Mouse (Mus musculus) kidney, adult 2 months (tissue): ENCODE measurements at regions not wholly inside any gene's neighbourhood (a gene's known extent, or its start where the extent isn't known, plus 50 kb on each side); places are given as distances from the start of the nearest gene placed in this dataset.

ENCODE experiments used
- DNase-seq: peaks from one replicate; pipeline ENCODE4 v3.0.0; 2021
- H3K27ac ChIP-seq: fragments of 200-500 bp; 2 replicates; pipeline ENCODE4 v1.5.1; 2012; ENCODE audit warnings: low read depth, low read length, control low read depth, inconsistent platforms; ENCODE audit not compliant: insufficient read depth
- H3K27me3 ChIP-seq: fragments of 200-500 bp; replicated peaks from 2 replicates; pipeline ENCODE4 v1.6.1; 2012; ENCODE audit warnings: mild to moderate bottlenecking, moderate library complexity, low read length, inconsistent platforms; ENCODE audit not compliant: control insufficient read depth, insufficient read depth
- H3K36me3 ChIP-seq: fragments of 200-500 bp; 2 replicates; pipeline ENCODE4 v1.6.1; 2012; ENCODE audit warnings: mild to moderate bottlenecking, moderate library complexity, low read length, inconsistent platforms; ENCODE audit not compliant: control insufficient read depth, insufficient read depth
- H3K4me1 ChIP-seq: fragments of 200-500 bp; 2 replicates; pipeline ENCODE4 v1.6.1; 2011; ENCODE audit warnings: low read length; ENCODE audit not compliant: control insufficient read depth, insufficient read depth
- H3K4me3 ChIP-seq: fragments of 200-500 bp; 2 replicates; pipeline ENCODE4 v1.5.1; 2011; ENCODE audit warnings: mild to moderate bottlenecking, low read depth, low read length, control low read depth; ENCODE audit not compliant: insufficient read depth
- CTCF ChIP-seq: fragments of 200-500 bp; conservative IDR thresholded peaks from 2 replicates; pipeline ENCODE4 v1.5.1; 2011; ENCODE audit warnings: low read depth, mild to moderate bottlenecking, control low read depth, low read length, moderate library complexity, mixed read lengths; ENCODE audit not compliant: insufficient read depth, insufficient read length
- POLR2A ChIP-seq: fragments of 200-500 bp; IDR thresholded peaks from one replicate; pipeline ENCODE4 v1.6.1; 2011; ENCODE audit warnings: low read depth, low read length, control low read depth
- WGBS: fragments of 180-500 bp; shearing (Covaris S2); methylation state at CpG from one replicate; pipeline ENCODE4 v1.1.7; 2018; 5-methylcytosine and 5-hydroxymethylcytosine counted together

DNA sequence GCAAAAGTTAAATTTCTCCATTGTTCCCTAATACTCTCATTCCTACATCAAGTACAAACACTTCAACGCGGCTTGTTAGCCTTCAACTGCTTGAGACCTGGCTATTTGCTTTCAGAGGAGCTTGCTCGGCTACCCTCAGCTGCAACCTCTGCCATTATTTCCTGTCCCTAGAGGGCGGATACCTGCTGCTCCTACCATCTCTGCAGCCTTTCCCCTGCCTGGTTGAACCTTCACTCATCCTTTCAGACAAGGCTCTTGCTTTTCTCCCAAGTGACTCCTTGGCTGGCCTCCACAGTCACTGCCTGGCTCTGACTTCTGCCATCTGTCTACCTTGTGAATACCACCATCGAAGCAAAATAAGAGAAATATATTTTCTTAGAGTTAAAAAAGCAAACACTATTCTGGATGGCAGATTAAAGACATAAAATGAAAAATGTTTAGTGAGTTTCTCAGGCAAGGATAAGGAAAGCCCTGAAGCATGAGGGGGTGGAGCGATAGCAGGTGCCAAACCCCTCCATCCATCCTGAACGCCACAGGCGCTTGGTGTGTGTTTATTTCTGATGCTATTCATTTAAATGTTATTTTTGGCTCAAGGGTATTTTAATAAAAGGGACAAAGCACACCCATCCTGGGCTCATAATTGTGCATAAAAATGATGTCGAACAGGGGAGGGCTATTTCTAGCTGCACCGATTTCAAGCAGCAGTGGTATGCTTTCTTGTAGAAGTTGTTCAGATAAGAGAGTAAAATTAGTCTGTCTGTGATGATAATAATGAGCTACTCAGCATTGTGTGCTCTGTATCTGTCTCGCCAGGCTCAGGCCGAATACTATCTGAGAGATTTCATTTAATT lies 302.3 kb upstream of the Nbea start:
- no peaks in the 10 kb centered on the region for H3K27me3 ChIP-seq
- WGBS: 78% methylated on average over 12 of the region's 12 CpGs
- DNase-seq: no peak
- H3K36me3 ChIP-seq: no peaks in the 10 kb centered on the region
- no peaks in the 10 kb centered on the region for H3K4me1 ChIP-seq
- no peak overlapping the region for H3K27ac ChIP-seq
- no peak for TF ChIP-seq CTCF
- TF ChIP-seq POLR2A: no peak
- H3K4me3 ChIP-seq: no peak overlapping the region

DNA sequence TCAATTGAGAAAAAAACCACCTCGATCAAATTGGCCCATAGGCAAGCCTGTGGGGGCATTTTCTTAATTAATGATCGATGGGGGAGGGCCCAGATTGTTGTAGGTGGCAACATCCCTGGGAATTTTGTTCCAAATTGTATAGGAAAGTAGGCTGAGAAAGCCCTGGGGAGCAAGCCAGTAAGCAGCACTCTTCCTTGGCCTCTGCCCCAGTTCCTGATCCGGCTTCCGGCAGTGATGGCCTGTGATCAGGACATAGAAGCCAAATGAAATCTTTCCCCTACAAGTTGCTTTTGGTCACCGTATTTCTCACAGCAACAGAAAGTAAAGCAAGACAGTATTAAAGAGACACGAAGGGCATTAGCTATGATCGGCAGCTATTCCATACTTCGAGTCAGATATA lies 300.6 kb upstream of the Nbea start:
- no peak overlapping the region for H3K27ac ChIP-seq
- no peaks in the 10 kb centered on the region for H3K27me3 ChIP-seq
- H3K4me3 ChIP-seq: no peak overlapping the region
- no peaks in the 10 kb centered on the region for H3K4me1 ChIP-seq
- 93% methylated on average over 8 of the region's 8 CpGs for WGBS
- no peaks in the 10 kb centered on the region for H3K36me3 ChIP-seq
- DNase-seq: no peak
- TF ChIP-seq POLR2A (no peak), CTCF (no peak)

DNA sequence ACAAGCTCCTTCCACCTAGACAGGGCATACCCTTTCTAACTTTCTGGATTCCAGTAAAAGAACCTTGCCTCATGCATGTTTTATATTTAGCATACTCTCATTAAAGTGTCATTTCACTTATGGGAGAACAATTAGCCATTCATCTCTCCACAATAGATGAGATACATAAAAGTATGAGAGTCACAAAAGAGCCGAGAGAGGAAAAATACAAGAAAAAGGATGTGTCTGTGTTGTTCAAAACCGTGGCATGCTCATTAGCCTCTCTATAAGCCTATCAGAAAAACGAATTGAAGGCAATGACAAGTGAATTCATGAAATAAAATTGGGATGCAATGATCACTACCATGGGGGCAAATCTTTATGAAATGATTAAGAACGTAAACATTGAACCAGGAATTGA lies 299.9 kb upstream of the Nbea start:
- no peak for DNase-seq
- H3K27ac ChIP-seq: no peak overlapping the region
- no peaks in the 10 kb centered on the region for H3K4me1 ChIP-seq
- no peaks in the 10 kb centered on the region for H3K36me3 ChIP-seq
- no peak for TF ChIP-seq CTCF
- TF ChIP-seq POLR2A: no peak
- no peak overlapping the region for H3K4me3 ChIP-seq
- 80% methylated on average over 4 of the region's 4 CpGs for WGBS
- no peaks in the 10 kb centered on the region for H3K27me3 ChIP-seq

DNA sequence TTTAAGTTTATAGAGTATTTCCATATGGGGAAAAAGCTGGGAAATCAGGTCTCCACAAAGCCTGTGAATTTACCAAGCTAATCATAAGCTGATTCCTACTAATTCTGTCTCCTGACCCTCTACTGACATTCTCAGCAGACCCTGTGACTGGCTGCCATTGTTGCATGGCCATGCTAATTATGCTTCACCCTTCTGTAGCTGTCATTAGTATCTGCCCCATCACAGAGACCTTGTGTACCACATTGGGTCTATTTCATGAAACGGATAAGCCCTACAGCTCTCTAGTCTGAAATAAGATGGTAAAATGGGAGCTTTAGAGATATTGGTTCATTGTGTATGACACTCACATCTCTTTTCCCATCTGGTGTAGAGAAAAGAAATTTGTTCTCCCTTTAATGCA lies 296.0 kb upstream of the Nbea start:
- Histone ChIP-seq H3K36me3 (no peaks in the 10 kb centered on the region), H3K27ac (no peak overlapping the region), H3K4me1 (no peaks in the 10 kb centered on the region), H3K4me3 (no peak overlapping the region), H3K27me3 (no peaks in the 10 kb centered on the region)
- TF ChIP-seq CTCF (no peak), POLR2A (no peak)
- DNase-seq: no peak
- 89% methylated on average over 1 of the region's 1 CpGs for WGBS

DNA sequence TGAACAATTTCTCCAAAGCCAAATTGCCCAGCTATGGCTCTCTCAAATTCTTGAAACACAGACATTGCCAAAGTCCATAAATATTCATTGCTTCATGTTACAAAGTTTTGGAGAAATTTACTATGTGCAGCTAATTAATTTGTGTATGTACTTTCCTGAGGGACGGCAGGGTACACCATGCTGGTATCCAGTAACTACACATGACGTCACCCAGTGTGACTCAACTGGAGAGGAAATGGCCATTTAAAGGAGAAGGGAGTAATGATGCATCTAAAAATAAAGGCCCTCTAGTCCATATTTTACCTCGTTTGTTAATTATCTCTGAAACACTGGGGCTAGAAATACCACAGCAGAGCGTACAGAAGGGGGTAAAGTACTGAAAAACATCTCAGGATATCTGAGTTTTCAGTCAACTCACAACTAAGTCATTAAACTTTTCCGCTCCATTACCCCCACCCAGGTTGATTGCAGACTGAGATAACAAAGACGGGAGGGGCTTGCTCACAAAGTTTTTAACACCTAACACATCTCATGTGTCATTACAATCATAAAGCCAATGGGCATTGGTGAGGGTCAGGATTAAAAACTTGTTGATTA lies 295.1 kb upstream of the Nbea start:
- TF ChIP-seq CTCF (no peak), POLR2A (no peak)
- H3K27me3 ChIP-seq: no peaks in the 10 kb centered on the region
- WGBS: 32% methylated on average over 6 of the region's 6 CpGs
- no peaks in the 10 kb centered on the region for H3K4me1 ChIP-seq
- DNase-seq: no peak
- H3K27ac ChIP-seq: no peak overlapping the region
- no peak overlapping the region for H3K4me3 ChIP-seq
- H3K36me3 ChIP-seq: no peaks in the 10 kb centered on the region

DNA sequence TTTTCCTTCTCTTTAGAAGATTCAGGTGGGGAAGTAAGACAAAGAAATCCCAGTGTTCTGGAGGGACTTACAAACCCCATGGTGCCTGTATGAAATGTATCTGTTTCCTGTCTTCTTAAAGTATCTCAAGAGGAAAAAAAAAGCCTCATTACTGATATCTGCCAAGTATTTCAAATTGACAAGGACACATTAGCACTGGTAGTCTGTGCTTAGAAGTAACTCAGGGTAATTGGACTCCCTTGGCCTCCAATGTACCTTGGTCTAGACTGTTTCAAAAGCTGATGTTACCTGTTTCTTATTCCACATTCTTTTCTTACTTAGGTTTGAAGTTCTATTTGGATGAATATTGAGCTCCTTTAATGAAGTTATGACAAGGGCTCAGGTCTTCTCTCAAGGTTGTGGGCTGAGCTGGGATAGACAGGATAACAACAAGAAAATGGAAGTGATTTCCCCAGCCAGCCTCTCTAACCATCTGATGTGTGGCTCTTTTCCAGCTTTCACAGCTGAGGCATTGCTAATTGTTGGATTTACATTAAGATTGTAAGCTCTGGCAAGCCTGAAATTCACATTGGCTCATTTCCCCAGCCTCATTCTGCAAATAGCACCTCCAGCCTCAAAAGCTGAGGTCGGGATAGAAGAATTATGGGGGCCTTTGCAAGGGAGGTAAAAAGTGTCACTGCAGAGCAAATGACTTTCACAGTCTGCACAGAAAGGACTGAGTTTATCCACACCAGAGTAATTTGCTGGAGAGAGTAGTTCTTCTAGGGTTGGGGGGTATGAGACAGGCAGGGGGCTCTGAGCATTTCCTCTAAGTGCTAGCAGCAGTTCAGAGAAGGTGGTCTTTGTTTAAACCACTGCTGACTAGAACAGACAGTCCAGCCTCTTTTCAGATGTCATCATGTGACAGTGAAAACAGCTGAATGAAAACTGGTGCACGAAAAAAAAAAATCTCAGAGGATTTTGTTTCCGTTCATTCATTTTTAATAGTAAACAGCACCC lies 292.3 kb upstream of the Nbea start:
- TF ChIP-seq CTCF: no peak
- no peak for TF ChIP-seq POLR2A
- Histone ChIP-seq H3K27me3 (no peaks in the 10 kb centered on the region), H3K4me3 (no peak overlapping the region), H3K27ac (no peak overlapping the region), H3K36me3 (no peaks in the 10 kb centered on the region), H3K4me1 (no peaks in the 10 kb centered on the region)
- WGBS: 50% methylated on average over 3 of the region's 3 CpGs
- peak; percentile 5 for DNase-seq
